ENCODE assay signal across 11 mouse cellular contexts in genomic region chr15:83691901-83692361, GRCm38 (mm10). TPM values are rescaled to one million over a fixed set of nuclear protein-coding genes. Genes with fewer than 3 reads are reported as not detected.
A peak's percentile ranks its signal among the peaks of the same experiment; 100 is the strongest.
DNase-seq lines count a peak whose midpoint lies in the region; ATAC-seq and TF ChIP-seq lines count a peak whose summit lies in the region.
"Had no signal": no experiment of that assay in that cellular context is flagged by ENCODE, and none has a peak within 500 bp of the region (broad histone marks: within the 10 kb centered on the region; RNA-seq: fewer than 3 reads in every experiment).

No protein-coding gene starts in this region.

- H3K27me3 ChIP-seq in lung, postnatal 0 days (replicated peaks; ENCODE audit: insufficient read depth, low read length), result no peaks in the 10 kb centered on the region

- intact Hi-C loops in heart, postnatal 14 days (cut with DNase I), result no loop called here

- H3K4me3 ChIP-seq in lung, postnatal 0 days (ENCODE audit: low read depth, low read length), result no peak overlapping the region
- H3K4me3 ChIP-seq in layer of hippocampus, adult 2 months, result no peak overlapping the region
- H3K4me3 ChIP-seq: megakaryocyte, embryonic 14.5 days had no signal

- TF ChIP-seq EP300 in lung, postnatal 0 days (IDR thresholded peaks at IDR 0.05), result no peak

- DNase-seq in gastrocnemius, postnatal 10 days, result peak; percentile 34
- no peak for DNase-seq in gastrocnemius, adult 18-20 months (ENCODE audit: low spot score)
- peak; percentile 53 for DNase-seq in lung, postnatal 0 days (ENCODE audit: low spot score)
- DNase-seq in lung, postnatal 36 days, result no peak
- DNase-seq in heart, postnatal 14 days, result peak; percentile 39 to 51
- peak; percentile 14 for DNase-seq in testis, postnatal 14 days (ENCODE audit: low spot score)
- DNase-seq in layer of hippocampus, adult 2 months (ENCODE audit: low spot score in 2 of 2), result no peak
- DNase-seq in cerebellum, adult 18-20 months, result no peak
- DNase-seq: B cell, adult 2 months had no signal

- H3K9me3 ChIP-seq in lung, postnatal 0 days (ENCODE audit: low read length), result no peaks in the 10 kb centered on the region

- H3K36me3 ChIP-seq in lung, postnatal 0 days (ENCODE audit: insufficient read depth, low read length), result no peaks in the 10 kb centered on the region

- 50% methylated on average over 8 of the region's 8 CpGs for WGBS in lung, postnatal 0 days

- no peak overlapping the region for H3K9ac ChIP-seq in lung, postnatal 0 days (replicated peaks; ENCODE audit: low read depth)

- H3K27ac ChIP-seq in lung, postnatal 0 days (ENCODE audit: low read length), result no peak overlapping the region
- H3K27ac ChIP-seq in layer of hippocampus, adult 2 months, result no peak overlapping the region

- ATAC-seq in lung, postnatal 0 days, result peak; percentile 43

- no peak for TF ChIP-seq CTCF in lung, postnatal 0 days (IDR thresholded peaks at IDR 0.05)
- TF ChIP-seq CTCF in layer of hippocampus, adult 2 months (conservative IDR thresholded peaks at IDR 0.05), result no peak

- H3K4me2 ChIP-seq in lung, postnatal 0 days (replicated peaks; ENCODE audit: low read depth, low read length), result no peak overlapping the region

- H3K4me1 ChIP-seq in lung, postnatal 0 days (ENCODE audit: insufficient read depth, low read depth, low read length), result no peaks in the 10 kb centered on the region
- H3K4me1 ChIP-seq: megakaryocyte, embryonic 14.5 days had no signal

RNA-seq across cellular contexts. Expression of gene Scube1, which starts 32.9 kb away (rescaled TPM):
- 1 to 10 TPM; 2.5 to 2.8 TPM for total RNA-seq in gastrocnemius, postnatal 10 days (2021)
- under 1 TPM; 0.14 to 0.27 TPM for total RNA-seq in gastrocnemius, adult 18-20 months (2021)
- 1.6 and 1.9 TPM in 2 replicates for polyA plus RNA-seq in lung, postnatal 0 days (2015; fragmentation: Nextera tagmentation; extraction: Ambion mirVana)
- 1 to 10 TPM; 3.7 to 4.0 TPM for total RNA-seq in heart, postnatal 14 days (2021)
- 10 to 100 TPM; 20.4 to 20.9 TPM for total RNA-seq in layer of hippocampus, adult 2 months (2021)
- total RNA-seq: neutrophil, adult 5-6 weeks had no signal

Comparison
In these comparisons a context has a peak if more than half of its experiments do, and no peak if none do; other contexts are left out.
1. DNase-seq: peak in gastrocnemius, postnatal 10 days (single experiment), lung, postnatal 0 days (single experiment), heart, postnatal 14 days (2 of 2) and testis, postnatal 14 days (single experiment); none in gastrocnemius, adult 18-20 months (single experiment), lung, postnatal 36 days (single experiment), layer of hippocampus, adult 2 months (0 of 2) and cerebellum, adult 18-20 months (0 of 2).
2. RNA of gene Scube1, which starts 32.9 kb away (total RNA-seq): 20.4 to 20.9 TPM in layer of hippocampus, adult 2 months; 3.7 to 4.0 TPM in heart, postnatal 14 days, 2.5 to 2.8 TPM in gastrocnemius, postnatal 10 days and 0.14 to 0.27 TPM in gastrocnemius, adult 18-20 months; every median in the first group is over 4 times any median in the second.